Mouse (Mus musculus) ZHBTc4 (cell line): ENCODE data around the gene Tmem215.

Experiments
- DNase-seq: peaks from one replicate; pipeline ENCODE4 v3.0.0-alpha.2; 2011; ENCODE audit warnings: low read depth, low spot score

Tmem215 gene

DNA sequence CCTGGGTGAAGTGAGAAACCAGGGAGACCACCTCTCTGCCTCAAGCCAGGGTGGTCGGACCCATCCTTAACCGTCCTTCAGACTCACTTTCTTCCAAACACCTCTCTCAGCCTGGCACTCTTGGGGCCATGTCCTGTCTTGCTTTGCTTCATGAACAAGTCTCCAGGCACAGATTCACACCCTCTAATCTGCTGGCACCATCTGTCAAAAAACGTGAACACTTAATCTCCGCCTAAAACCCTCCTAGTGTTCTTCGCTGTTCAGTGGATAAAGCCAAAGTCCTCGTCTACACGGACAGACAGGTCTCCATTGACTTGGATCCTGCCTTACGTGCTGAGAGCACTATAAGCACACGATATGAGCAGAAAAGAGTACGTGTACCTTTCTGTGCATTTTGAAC, at the start of gene Tmem215:
TSS of gene Tmem215 (plus strand) at position 301 of the 400 bp plus-strand sequence.
- no peak for DNase-seq

DNA sequence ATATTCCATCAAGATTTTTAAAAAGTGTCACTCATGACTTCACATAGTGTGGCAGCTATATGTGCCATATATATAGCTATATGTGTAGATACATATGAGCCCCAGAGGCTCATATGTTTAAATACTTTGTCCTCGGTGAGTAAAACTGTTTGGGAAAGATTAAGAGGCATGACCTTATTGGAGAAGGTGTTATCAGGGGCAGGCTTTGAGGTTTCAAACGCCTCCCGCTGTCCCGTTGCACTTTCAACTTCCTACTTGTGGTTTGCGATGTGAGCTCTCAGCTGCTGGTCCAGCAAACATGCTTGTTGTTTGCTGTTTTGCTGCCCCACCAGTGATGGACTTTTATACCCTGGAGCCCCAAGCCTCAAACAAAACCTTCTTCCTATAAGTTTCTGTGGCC, 40.1 kb upstream of the Tmem215 start:
- DNase-seq, result no peak

DNA sequence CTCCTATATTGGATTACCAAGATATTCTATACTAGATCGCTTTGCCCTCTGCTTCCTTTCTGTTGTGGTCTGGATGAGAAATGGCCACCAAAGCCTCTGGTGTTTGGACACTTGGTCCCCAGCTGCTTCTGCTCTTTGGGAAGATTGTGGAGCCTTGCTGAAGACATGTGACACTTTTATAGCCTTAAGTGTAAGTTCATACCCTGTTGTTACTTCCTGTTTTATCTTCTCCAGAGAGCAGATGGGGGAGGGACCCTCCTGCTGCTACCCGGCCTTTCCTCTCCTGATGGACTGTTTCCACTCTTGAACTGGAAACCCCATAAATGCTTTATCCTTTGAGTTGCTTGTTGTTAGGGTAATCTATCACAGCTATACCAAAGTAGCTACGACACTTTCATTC, 38.6 kb upstream of the Tmem215 start:
- DNase-seq, result no peak

DNA sequence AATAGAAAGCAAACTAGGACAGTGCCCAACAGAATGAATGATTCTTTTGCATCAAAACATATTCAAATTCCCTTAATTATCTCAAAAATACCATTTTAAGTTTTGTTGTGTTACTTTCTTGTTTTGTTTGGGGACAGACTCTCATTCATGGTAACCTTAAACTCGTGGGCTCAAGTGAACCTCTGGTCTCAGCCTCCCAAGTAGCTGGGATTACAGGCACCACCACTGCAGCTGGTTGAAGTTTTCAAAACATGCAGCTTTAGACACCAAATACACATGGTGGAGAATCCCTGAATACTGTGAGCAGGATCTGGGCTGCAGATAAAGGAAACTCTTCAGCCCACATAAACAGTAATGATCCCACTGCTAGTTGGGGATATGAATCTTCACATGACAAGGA, 37.6 kb upstream of the Tmem215 start:
- DNase-seq, result no peak

DNA sequence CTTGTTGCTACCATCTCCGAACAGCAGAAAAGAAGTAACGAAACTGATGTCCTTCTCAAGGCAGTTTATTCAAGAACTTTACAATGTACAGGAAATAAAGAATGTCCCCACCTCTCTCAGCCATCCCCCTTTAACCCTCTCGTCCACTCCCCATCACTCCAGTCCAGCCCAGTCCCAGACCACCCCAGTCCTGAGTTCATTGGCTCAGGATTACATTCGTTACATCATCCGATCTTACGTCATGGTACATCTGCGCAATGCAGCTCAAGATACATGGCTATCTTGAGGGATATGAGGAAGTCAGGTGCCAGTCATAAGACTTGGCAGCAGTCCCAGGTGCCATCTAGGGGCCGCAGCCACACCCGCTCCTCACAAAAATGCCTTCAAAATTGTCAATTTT, 28.4 kb upstream of the Tmem215 start:
- no peak for DNase-seq

DNA sequence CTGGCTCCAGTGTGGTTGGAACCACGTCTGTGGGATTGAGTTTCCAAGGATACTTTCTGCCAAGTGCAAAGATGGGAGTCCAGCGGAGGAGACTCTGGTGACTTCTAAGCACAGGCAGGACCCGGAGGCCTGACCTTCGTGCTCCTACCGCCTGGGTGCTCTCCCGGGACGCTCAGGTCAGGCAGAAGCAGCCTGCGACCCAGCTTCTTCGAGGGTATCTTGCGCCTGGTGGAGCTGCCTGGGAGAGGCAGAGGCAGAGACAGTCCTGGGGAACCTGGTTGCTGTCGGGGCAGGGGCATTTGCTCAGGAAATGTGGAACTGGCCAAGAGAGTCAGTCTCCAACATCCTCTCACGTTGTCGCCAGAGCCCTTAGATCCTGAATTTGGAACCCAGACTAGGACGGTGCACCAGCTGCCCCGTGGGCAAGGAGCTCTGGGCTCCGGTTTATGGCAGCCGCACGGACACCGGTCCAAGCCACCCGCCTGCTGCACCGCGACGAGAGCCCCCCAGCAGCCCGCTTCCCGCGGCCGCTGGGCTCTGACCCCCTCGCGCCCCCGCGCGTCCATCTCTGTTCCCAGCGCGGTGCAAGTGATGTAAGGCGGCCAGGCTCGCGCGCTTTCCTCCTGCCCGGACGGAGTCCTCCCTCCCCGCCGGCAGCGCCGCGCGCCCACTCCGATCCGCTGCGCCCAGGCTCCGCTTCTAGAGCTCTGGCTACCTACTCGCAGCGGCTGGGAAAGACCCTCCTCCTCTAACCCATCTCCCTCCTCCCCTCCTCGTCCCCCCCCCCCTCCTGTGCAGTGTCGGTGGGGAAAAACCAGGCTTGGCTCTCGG, 935 bp downstream of the Tmem215 start:
- DNase-seq, result peak; percentile 72

DNA sequence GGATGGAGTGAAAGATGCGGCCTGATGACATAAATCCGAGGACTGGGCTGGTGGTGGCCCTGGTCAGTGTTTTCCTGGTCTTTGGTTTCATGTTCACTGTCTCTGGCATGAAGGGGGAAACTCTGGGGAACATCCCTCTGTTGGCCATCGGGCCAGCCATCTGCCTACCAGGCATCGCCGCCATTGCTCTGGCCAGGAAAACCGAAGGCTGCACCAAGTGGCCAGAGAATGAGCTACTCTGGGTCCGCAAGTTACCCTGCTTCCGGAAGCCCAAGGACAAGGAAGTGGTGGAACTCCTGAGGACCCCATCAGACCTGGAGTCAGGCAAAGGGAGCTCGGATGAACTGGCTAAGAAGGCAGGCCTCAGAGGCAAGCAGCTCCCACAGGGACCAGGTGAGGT, 1.9 kb downstream of the Tmem215 start:
- DNase-seq, result peak; percentile 7

DNA sequence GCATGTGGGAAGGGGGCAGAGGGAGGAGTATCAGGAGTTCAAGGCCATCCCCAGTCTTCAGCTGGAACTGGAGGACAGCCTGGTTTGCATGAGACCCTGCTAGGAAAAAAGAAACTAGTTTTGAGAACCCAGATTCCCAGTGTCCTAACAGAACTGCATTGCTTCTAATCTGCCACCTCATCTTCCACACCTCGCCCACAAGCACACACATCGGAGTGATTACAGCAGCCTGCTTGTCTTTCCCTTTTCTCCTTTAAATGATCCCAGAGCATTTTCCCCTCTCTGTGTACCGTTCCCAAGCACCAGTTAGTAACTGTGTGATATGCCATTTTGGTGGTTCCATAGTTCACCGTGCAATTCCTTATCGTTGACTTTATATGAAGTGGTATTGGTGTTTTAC, 6.0 kb downstream of the Tmem215 start:
- no peak for DNase-seq

DNA sequence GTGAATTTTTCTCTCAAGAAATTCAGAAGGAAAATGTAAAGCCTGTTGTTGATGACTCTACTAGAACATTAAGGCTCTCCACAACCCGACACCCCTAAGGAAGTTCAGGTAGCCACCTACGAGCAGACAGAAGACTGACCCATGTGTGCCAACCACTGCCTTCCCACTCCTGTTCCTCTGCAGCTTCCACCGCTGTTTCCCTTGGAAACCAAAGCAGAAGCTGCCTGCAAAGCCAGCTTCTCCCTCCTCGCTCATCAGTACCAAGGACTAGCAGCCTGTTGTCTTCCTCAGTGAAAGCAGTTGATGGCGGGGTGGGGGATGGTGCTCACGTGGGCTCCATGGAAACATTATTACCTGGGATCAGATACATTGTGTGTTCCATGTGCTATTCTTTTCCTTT, 14.6 kb downstream of the Tmem215 start:
- no peak for DNase-seq

DNA sequence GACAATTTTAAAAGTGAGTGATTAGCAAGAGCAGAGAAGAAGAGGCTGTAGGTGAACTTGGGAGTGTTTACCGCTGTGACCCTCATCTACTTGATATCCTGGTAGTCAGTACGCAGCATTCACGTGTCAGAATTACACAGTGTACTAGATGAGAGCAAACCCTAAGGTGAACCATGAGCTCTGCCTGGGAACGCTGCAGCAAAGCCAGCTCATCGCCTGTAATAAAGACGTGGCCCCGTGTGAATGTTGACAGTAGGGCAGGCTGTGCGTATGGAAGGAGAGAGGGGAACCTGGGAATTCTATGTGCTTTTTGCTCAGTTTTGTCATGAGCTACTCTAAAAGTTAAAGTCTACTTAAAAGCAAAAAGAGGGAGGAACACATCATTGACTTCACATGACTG, 19.8 kb downstream of the Tmem215 start:
- DNase-seq, result no peak

DNA sequence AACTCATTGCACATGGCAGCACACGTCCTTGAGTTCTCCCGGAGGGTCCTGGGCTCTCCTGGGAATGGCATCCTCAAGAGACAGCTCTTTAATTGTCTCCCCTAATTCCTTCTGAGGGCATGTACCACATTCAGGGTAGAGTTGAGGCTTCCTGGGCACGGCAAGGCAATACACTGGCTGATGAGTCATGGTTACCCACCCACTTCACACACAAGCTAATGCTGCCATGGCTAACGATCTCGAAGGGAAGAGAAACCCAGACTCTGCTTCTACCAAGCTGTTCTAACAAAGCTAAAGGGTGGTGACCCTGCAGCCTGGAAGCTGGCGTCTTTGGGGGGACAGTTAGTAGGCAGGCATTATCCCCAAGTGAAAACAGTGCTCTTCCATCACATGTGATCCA, 24.4 kb downstream of the Tmem215 start:
- DNase-seq, result no peak

DNA sequence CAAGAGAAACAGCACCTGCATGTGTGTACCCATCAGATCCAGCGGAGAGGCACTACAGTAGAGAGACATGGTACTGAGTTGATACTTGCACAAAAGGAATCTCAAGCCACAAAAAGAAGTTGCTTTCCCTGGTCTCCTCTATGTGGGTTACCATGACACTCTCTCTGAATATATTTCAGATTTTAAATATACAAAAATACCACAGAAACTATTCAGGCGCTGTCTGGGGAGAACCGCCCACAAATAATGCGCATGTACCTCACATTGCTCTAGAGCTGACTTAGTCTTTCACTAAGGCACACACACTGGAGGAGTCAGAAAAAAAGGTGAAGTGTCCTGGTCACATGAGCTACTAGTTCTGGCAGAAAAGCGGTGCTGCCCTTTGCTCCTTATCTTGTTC, 24.8 kb downstream of the Tmem215 start:
- no peak for DNase-seq

DNA sequence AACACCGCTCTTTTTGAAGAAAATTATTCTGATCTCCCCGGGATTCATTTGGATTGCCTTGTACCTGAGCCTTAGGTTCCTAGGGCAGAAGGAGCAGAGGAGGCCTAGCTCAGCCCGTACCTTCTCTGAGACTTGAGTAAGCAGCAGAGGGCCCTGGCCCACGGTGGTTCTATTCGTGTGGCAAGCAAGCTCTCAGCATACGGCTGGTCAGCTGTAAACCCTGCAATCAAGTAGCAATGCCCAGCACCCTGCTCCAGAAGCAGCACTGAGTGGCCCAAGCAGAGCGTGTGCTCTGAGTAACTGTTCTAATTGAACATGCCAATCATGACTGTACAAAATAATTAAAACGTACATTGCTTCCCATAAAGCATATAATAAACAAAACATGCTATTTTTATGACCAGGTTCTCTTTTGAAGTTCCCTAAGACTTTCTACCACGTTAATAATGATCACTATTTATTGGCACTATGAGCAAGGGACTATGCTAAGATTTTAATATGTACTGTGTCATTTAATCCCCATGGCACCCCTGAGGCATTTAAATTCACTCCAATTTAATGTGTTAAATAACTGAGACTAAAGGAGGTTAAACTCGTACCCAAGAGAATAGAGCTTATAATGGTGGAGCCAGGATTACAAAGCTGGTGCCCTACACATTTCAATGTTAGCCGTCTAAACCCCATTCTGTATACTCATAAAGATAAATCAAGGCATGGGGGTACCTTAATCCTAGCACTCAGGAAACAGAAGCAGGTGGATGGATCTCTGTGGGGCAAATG, 28.0 kb downstream of the Tmem215 start:
- DNase-seq, result no peak

DNA sequence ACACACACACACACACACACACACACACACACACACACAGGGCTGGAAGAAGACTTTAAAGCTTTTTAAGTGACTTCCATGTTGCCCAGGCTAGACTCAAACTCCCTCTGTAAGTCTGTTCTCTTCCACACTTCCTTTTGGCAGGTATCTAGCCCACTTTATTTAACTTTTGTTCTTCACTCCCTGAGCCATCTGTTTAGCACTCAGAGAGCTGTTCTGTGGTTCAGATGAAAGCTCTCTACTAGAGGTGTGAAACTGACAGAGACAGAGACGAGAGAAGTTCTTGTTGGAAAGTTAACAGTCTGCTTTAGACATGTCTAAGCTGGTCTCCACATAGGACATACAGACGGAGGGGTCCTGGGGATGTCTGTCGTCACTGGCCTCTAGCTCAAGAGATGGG, 30.5 kb downstream of the Tmem215 start:
- DNase-seq, result no peak

DNA sequence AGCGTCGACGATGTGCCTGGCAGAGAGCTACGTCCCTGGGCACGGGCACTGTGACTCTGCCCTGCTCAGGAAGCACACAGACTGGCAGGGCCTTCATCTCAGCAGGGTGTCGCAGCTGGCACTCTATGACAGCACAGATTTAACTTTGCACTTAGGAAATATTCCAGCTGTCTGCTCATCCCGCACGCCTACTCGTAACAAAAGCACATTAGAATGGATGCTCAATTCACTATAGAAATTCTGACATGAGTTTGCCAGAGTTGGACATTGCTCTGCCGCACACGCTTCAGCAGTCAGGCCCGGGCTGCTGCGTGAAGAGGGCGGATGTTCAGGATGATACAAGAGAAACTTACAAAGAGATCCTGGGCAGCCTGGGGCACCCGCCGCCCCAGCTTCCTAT, 37.6 kb downstream of the Tmem215 start:
- peak; percentile 31 for DNase-seq

DNA sequence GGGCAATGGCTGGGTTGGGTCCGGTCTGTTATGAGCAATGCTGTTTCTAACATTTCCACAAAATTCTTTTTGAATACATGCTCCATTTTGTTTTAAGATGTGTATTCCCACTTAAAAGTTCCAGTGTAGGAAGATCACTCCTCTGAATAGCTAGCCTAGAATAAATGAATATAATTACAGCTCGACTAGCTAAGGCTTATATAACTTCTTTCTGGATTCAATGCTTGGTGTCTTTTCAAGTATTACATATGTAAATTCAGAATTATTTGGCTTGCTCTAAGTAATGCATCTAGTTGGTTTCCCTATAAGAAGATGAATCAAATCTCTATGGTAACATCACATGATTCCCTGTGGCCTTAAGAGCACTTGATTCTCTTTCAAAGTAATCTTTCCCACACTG, 41.3 kb downstream of the Tmem215 start:
- no peak for DNase-seq

DNA sequence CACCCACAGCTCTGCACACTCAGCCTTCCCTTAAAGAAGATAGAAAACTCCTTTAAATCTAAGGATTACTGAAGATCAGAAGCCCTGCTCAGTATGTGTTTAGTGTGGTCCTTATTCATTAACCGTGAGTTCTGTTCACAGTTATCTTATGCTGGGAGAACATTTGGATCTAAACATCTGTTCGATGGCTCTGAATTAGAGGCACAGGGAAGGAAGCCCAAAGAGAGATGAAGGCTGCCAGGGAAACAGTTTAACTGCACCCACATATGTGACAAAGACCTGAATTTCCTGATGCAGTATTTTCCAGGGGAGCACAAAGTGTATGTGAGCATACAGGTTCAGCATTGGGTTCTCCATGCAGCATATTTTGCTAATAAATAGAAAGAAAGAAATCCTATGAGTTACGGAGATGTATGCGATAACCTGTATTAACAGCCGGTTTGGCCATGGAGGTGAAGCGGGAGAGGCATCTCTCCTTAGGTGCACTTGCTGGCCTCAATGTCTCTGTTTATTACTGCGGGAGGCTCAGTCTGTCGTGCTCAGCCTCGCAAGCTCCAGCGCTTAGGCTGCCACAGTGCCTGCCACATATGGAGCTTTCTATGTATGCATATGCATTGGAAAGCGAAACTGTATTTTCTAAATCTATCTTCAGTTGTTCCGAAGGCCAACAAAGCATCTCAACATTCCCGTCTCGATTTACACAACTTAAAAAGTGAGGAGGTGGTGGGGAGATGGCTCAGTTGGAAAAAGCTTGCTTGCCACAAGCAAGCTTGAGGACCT, 46.8 kb downstream of the Tmem215 start:
- DNase-seq, result no peak
